Mouse (Mus musculus): ENCODE results near the gene Pnkd.

Pnkd gene

DNA sequence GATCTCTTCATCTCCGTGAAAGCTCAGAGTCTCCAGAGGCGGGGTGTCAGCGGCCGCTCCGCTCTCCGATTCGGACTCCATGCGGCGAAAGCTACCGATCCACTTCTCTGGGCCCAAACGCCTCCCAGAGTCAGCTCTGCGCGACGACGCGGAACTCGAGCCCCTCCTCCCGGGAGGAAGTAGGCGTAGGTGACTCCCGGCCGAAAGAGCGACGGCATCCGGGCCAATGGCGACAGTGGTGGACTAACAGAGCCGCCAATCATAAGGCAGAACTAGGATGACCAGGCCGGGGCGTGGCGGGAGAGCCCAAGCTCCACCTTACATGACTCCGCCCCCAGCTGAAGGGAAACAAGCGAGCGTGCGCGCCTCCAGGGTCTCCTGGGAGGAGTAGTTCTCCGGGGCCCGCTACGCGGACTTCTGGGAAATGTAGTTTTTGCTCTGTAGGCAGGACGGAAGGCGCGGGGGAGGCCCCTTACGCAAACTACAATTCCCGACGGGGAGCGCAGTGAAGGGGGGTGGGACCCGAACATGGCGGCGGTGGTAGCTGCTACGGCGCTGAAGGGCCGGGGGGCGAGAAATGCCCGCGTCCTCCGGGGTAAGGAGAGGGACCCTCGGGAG, at the start of gene Pnkd, which contains the start of gene Aamp:
TSS of gene Pnkd (plus strand) at position 388 of the 618 bp plus-strand sequence.
TSS of gene Aamp (minus strand) at position 196 of the 618 bp plus-strand sequence.
- DNase-seq: peak; percentile 99 to 100

GRCm38 (mm10) chr1:74235938-74236589, 48.7 kb upstream of the Pnkd start, which contains the start of gene Arpc2:
Arpc2 (plus strand) TSS chr1:74236084.
- peak; percentile 97 to 99 for DNase-seq

DNA sequence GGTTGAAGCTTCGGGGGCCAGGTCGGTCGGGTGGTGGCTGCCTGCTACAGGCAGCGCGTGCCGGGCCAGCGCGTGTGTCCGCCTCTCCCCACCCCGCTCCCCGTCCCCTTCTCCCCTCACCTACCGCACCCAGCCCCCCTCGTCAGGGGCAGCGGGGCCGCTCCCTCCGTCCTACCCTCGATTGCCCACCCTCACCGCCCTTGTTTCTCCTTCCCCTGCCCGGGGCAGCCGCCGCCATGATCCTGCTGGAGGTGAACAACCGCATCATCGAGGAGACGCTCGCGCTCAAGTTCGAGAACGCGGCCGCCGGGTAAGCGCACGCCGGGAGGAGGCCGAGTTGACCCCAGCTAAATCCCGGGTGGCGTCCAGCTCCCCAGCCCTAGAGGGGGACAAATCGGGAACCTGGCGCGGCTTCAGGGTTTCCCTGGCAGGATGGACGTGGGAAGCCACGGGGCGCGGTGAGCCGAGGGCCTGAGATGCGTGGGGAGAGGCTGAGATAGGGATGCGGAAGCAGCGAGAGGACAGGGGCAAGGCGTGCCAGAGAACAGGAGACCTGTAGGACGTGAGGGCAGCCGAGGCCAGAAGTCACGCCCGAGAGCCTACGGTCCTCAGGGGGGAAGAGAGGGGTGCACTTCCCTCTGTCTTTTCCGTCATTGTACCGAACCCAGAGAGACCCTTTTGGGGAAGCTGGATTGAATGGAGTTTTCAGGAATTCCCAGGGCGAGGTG, 48.0 kb upstream of the Pnkd start:
- peak; percentile 56 to 65 for DNase-seq

DNA sequence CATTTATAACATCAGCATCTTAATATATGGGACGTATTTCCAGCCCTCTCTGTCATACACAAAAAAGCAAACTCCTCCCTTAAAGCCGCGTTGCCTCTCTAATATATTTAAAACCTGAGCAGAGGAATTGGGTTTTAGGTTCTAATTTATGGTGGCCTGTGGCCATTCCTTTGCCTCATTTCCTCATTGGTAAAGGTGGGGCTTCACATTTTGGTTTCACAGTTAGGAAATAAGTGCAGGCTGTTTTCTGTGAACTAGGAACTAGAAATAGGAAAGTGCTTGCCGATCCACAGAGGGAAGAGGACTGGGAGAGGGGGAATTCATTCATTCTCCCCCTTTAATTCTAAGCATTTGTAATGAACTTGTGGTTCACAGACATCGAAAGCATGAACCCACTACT, 47.1 kb upstream of the Pnkd start:
- DNase-seq: no peak

- DNase-seq: no peak
Measured at GRCm38 (mm10) chr1:74238136-74238535, 46.6 kb upstream of the Pnkd start.

- DNase-seq: no peak
Measured at GRCm38 (mm10) chr1:74239162-74239561, 45.6 kb upstream of the Pnkd start.

- peak in 1 of 2 experiments; percentile 42 for DNase-seq
Measured at GRCm38 (mm10) chr1:74239618-74240017, 45.1 kb upstream of the Pnkd start.

DNA sequence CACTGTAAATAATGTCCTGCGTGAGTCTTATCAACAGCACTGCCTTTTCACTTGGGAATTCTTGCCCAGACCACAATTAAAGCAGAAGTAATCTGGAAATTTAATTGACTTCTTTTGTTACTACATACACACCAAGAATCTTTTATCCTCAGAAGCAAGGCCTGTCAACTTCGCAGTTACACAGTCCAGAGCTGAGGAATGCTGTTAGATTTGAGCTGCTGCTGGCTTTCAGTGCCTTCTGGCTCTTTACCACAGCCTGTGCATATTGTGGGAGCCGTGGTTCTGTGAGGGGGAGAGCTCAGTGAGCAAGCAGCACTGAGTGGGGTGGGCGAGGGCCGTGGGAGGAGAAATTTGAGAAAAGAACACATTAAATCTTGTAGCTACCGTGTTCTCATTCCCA, 44.4 kb upstream of the Pnkd start:
- no peak for DNase-seq

GRCm38 (mm10) chr1:74240832-74241231, 43.9 kb upstream of the Pnkd start:
- no peak for DNase-seq

DNA sequence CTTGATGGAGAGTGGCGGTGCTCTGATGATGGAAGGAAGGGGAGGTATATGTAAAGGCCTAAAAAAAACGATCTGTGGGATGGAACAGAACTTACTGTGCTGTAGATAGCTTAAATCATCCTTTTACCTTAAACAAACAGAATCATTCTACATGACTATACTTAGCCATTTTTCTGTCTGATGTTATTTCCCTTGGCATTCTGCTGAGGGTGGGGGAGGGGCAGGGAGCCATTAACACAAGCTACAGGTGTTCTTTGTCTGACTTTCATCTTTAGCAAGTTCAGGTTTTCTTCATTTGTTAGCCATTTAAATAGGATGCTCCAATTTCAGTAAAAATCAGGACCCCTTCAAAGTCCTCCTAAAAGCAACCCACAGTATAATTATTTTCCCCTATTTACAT, 39.2 kb upstream of the Pnkd start:
- no peak for DNase-seq

GRCm38 (mm10) chr1:74248799-74249198, 35.9 kb upstream of the Pnkd start:
- peak; percentile 49 to 71 for DNase-seq

DNA sequence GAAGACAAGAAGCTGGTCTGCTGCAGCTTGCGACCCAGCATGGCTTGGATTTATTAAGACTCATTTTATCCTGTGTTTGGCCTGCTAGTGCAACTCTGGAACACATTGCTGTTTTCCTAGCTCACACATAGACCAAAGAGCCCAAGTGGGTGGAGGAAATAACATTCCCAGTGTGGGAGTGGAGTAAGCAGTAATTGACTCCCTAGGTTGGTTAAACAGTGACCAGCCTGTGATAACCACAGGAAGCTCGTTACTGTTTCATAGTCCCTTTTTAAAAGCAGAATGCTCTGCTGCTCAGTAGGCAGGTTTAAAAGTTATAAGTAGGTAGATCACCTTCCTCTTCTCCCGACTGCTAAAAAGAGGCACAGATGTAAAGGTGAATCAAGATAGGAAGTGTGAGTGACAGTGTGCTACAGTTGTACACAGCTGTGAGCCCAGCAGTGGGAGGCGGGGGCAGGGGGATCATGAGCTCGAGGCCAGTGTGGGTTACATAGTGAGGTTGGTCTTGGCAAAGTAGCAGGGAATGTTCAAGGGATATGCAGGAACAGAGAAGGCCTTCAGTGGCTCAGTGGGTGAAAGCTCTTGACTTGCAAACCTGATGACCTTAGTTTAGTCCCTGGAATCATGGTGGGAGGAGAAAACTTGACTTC, 35.3 kb upstream of the Pnkd start:
- DNase-seq: peak; percentile 54 to 88

DNA sequence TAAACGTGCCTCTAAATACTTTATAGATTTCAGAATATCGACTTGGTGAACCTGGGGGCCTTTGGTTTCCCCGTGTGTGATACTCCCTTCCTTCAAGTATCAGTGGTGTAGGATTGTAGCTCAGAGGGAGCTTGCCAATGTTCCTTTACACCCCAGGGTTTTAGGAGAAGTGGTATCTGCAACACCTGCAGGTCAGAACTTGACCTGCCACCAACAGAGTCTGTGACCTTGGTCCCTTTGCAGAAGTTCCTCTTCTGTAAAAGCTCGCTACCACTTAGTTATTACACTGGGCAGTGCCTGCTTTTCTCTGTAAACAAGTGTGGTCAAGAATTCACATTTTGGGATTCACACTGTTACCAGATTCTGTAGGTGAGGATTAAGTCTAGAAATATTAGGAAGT, 34.6 kb upstream of the Pnkd start:
- DNase-seq: no peak

- no peak for DNase-seq
Measured at GRCm38 (mm10) chr1:74255704-74256345, 28.9 kb upstream of the Pnkd start.

GRCm38 (mm10) chr1:74256782-74257181, 27.9 kb upstream of the Pnkd start:
- no peak for DNase-seq

- no peak for DNase-seq
Measured at GRCm38 (mm10) chr1:74262510-74262909, 22.2 kb upstream of the Pnkd start.

GRCm38 (mm10) chr1:74268750-74269149, 16.0 kb upstream of the Pnkd start:
- DNase-seq: no peak

DNA sequence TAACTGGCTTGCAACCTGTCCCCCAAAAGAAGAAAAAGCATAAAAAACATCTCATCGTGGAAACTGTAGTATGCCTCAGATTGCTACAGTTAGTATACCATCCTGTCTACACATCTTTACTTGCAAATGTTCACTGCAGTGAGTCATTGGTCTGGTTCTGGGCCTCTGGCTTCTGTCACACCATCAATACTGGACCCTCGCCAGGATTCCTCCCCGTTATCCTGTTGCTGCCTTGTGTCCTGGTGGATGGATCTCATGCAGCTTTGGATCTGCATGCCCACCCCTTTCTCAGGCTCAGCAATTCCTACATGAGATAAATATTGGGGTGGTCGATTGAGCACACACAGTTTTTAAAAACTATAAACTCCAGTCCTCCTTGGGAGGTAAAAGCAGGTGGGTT, 13.1 kb upstream of the Pnkd start:
- DNase-seq: no peak

GRCm38 (mm10) chr1:74275015-74275414, 9.7 kb upstream of the Pnkd start:
- no peak for DNase-seq

- no peak for DNase-seq
Measured at GRCm38 (mm10) chr1:74277041-74277440, 7.7 kb upstream of the Pnkd start.

GRCm38 (mm10) chr1:74277883-74278537, 6.7 kb upstream of the Pnkd start:
- DNase-seq: peak; percentile 82 to 85

DNA sequence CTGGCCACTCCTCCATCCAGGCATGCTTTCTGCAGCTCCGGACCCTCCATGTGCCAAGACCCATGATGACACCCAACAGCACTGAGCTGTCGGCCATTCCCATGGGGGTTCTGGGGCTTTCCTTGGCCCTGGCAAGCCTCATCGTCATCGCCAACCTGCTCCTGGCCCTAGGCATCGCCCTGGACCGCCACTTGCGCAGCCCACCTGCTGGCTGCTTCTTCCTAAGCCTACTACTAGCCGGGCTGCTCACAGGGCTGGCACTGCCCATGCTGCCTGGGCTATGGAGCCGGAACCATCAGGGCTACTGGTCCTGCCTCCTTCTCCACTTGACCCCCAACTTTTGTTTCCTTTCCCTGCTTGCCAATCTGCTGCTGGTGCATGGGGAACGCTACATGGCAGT, 6.2 kb upstream of the Pnkd start, which contains the start of gene Gpbar1:
TSS of gene Gpbar1 (plus strand) at position 13 of the 400 bp plus-strand sequence.
- DNase-seq: no peak

Measured in kidney, postnatal 36 days (tissue).